Mouse (Mus musculus): Measurements from ENCODE around the gene Swap70.

Swap70 gene

GRCm38 (mm10) chr7:110271814-110272213 is 50.3 kb downstream of the Swap70 start:
- in situ Hi-C loops (cut with MboI, MseI): loop anchor here (5.0 kb wide), 1 partner anchor 105 kb away; no protein-coding TSS in a partner anchor

GRCm38 (mm10) chr7:110272434-110272833 is 50.9 kb downstream of the Swap70 start:
- in situ Hi-C loops (cut with MboI, MseI): loop anchor here (5.0 kb wide), 1 partner anchor 105 kb away; no protein-coding TSS in a partner anchor

- in situ Hi-C loops (cut with MboI, MseI): no loop called here
These were observed 56.3 kb downstream of the Swap70 start for GRCm38 (mm10) chr7:110277734-110278245.

- in situ Hi-C loops (cut with MboI, MseI): no loop called here
These were observed 57.7 kb downstream of the Swap70 start for GRCm38 (mm10) chr7:110279183-110279582.

GRCm38 (mm10) chr7:110281435-110282256 is 60.1 kb downstream of the Swap70 start:
- in situ Hi-C loops (cut with MboI, MseI): no loop called here

GRCm38 (mm10) chr7:110282797-110283196 is 61.3 kb downstream of the Swap70 start:
- in situ Hi-C loops (cut with MboI, MseI): no loop called here

GRCm38 (mm10) chr7:110283484-110284275 is 62.2 kb downstream of the Swap70 start:
- in situ Hi-C loops (cut with MboI, MseI): no loop called here

GRCm38 (mm10) chr7:110285076-110285848 is 63.8 kb downstream of the Swap70 start:
- in situ Hi-C loops (cut with MboI, MseI): loop anchor here (5.0 kb wide), 2 partner anchors 147 to 342 kb away; partner anchors contain the start of gene Adm

GRCm38 (mm10) chr7:110285849-110286151 is 64.3 kb downstream of the Swap70 start:
- in situ Hi-C loops (cut with MboI, MseI): loop anchor here (5.0 kb wide), 2 partner anchors 147 to 342 kb away; partner anchors contain the start of gene Adm

- in situ Hi-C loops (cut with MboI, MseI): loop anchor here (5.0 kb wide), 2 partner anchors 146 to 341 kb away; partner anchors contain the start of gene Adm
These were observed 64.8 kb downstream of the Swap70 start for GRCm38 (mm10) chr7:110286198-110286732.

GRCm38 (mm10) chr7:110286838-110287475 is 65.4 kb downstream of the Swap70 start:
- in situ Hi-C loops (cut with MboI, MseI): loop anchor here (5.0 kb wide), 2 partner anchors 145 to 340 kb away; partner anchors contain the start of gene Adm

GRCm38 (mm10) chr7:110287476-110288071 is 66.1 kb downstream of the Swap70 start:
- in situ Hi-C loops (cut with MboI, MseI): loop anchor here (5.0 kb wide), 2 partner anchors 145 to 340 kb away; partner anchors contain the start of gene Adm

GRCm38 (mm10) chr7:110288191-110288604 is 66.7 kb downstream of the Swap70 start:
- in situ Hi-C loops (cut with MboI, MseI): loop anchor here (5.0 kb wide), 2 partner anchors 144 to 339 kb away; partner anchors contain the start of gene Adm

GRCm38 (mm10) chr7:110288731-110289191 is 67.2 kb downstream of the Swap70 start:
- in situ Hi-C loops (cut with MboI, MseI): loop anchor here (5.0 kb wide), 2 partner anchors 144 to 339 kb away; partner anchors contain the start of gene Adm

- in situ Hi-C loops (cut with MboI, MseI): loop anchor here (5.0 kb wide), 2 partner anchors 143 to 338 kb away; partner anchors contain the start of gene Adm
These were observed 68.1 kb downstream of the Swap70 start for GRCm38 (mm10) chr7:110289647-110290046.

GRCm38 (mm10) chr7:110296889-110297603 is 75.5 kb downstream of the Swap70 start:
- in situ Hi-C loops (cut with MboI, MseI): no loop called here

GRCm38 (mm10) chr7:110297611-110298010 is 76.1 kb downstream of the Swap70 start:
- in situ Hi-C loops (cut with MboI, MseI): no loop called here

- in situ Hi-C loops (cut with MboI, MseI): no loop called here
These were observed 76.6 kb downstream of the Swap70 start for GRCm38 (mm10) chr7:110298090-110298489.

Data from T-helper 2 cell (primary cell).